Mouse (Mus musculus) hindbrain, embryonic 14.5 days (tissue): ENCODE measurements around the gene Wdr48. TPM values are rescaled to one million over a fixed set of nuclear protein-coding genes. Genes with fewer than 3 reads are reported as not detected.

Source experiments
- ATAC-seq: fragments of 200-750 bp; cut with Nextera tagmentation; 2 replicates; pipeline ENCODE4 v1.8.0; 2017; ENCODE audit warnings: moderate number of reproducible peaks, mild to moderate bottlenecking, moderate TSS enrichment, moderate library complexity; ENCODE audit not compliant: low FRiP score
- DNase-seq: peaks from one replicate; pipeline ENCODE4 v3.0.0-alpha.2; 2015; ENCODE audit warnings: low spot score
- H3K27ac ChIP-seq: fragments of 300-500 bp; sonication (generic); 2 replicates; pipeline ENCODE4 v1.5.1; 2014; ENCODE audit warnings: mild to moderate bottlenecking, moderate library complexity
- H3K27me3 ChIP-seq: fragments of 300-500 bp; sonication (generic); 2 replicates; pipeline ENCODE4 v1.6.1; 2014; ENCODE audit warnings: mild to moderate bottlenecking, low read length, mixed read lengths; ENCODE audit not compliant: control insufficient read depth, insufficient read depth
- H3K36me3 ChIP-seq: fragments of 300-500 bp; sonication (generic); replicated peaks from 2 replicates; pipeline ENCODE4 v1.6.1; 2014; ENCODE audit not compliant: control insufficient read depth, insufficient read depth
- H3K4me1 ChIP-seq: fragments of 300-500 bp; sonication (generic); replicated peaks from 2 replicates; pipeline ENCODE4 v1.6.1; 2014; ENCODE audit warnings: antibody characterized with exemption, low read length, mixed read lengths; ENCODE audit not compliant: control insufficient read depth, insufficient read depth
- H3K4me2 ChIP-seq: fragments of 300-500 bp; sonication (generic); replicated peaks from 2 replicates; pipeline ENCODE4 v1.6.1; 2014; ENCODE audit warnings: mild to moderate bottlenecking, moderate library complexity
- H3K4me3 ChIP-seq: fragments of 300-500 bp; sonication (generic); replicated peaks from 2 replicates; pipeline ENCODE4 v1.5.1; 2014; ENCODE audit warnings: mild to moderate bottlenecking, low read length
- H3K9ac ChIP-seq: fragments of 300-500 bp; sonication (generic); 2 replicates; pipeline ENCODE4 v1.6.1; 2014
- H3K9me3 ChIP-seq: fragments of 300-500 bp; sonication (generic); 2 replicates; pipeline ENCODE4 v1.6.1; 2016; ENCODE audit warnings: low read length; ENCODE audit not compliant: control insufficient read depth
- WGBS: fragments of 180-500 bp; shearing (Covaris S2); extraction: QIAGEN DNeasy Blood & Tissue Kit; methylation state at CpG from one replicate; pipeline ENCODE4 v1.1.7; 2014; 5-methylcytosine and 5-hydroxymethylcytosine counted together
- polyA plus RNA-seq: library from polyadenylated mRNA; unstranded; fragments of >200 nt; fragmentation: Nextera tagmentation; extraction: Ambion mirVana; gene quantifications from 2 replicates; pipeline ENCODE4 v1.2.1, GENCODE M21; 2014

Wdr48 gene
- polyA plus RNA-seq = 63.6 and 66.9 TPM in 2 replicates

GRCm38 (mm10) chr9:119894339-119895009 lies at the start of gene Wdr48:
Gene Wdr48, plus strand, starts transcription at chr9:119894878.
- Histone ChIP-seq H3K4me1 (peaks cover 12% of the 10 kb centered on the region), H3K27me3 (0 out of 2 replicates have a peak, but pooled peaks cover 6% of the 10 kb centered on the region), H3K4me3 (peak within 1 kb of the TSS; percentile 85), H3K36me3 (no peaks in the 10 kb centered on the region), H3K9ac (peak within 1 kb of the TSS; percentile 80), H3K27ac (peak within 1 kb of the TSS; percentile 86), H3K4me2 (peak within 1 kb of the TSS; percentile 89), H3K9me3 (no peaks in the 10 kb centered on the region)
- 5% methylated on average over 34 of the region's 34 CpGs for WGBS
- ATAC-seq (peak; percentile 99), DNase-seq (peak; percentile 99)

- 72% methylated on average over 6 of the region's 6 CpGs for WGBS
- DNase-seq = no peak
Observed at GRCm38 (mm10) chr9:119847187-119847586, 47.5 kb upstream of the Wdr48 start.

DNA sequence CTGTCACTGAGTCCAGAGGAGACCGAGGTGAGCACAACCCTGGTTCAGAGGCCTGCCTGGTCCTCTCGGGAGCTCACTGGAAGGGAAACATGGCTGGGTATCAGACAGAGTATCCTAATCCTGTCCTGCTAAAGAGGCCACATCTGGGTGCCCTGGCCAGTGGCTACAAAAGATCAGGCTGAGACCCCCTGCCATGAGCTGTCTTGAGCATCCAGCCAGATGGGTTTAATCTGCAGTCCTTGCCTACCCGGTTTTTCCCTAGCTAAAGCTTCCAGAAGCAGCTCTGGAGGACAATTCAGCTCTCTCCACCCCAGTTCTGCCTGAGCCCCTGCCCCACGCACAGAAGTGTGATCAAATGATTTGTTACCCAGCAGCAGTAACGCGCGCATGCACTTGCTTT lies 46.0 kb upstream of the Wdr48 start:
- no peaks in the 10 kb centered on the region for H3K9me3 ChIP-seq
- DNase-seq (no peak), ATAC-seq (no peak)
- no peaks in the 10 kb centered on the region for H3K27me3 ChIP-seq
- no peak overlapping the region for H3K9ac ChIP-seq
- H3K27ac ChIP-seq = no peak overlapping the region
- 45% methylated on average over 7 of the region's 7 CpGs for whole genome bisulfite sequencing
- peaks cover 9% of the 10 kb centered on the region for H3K4me1 ChIP-seq
- no peak overlapping the region for H3K4me3 ChIP-seq
- H3K36me3 ChIP-seq = no peaks in the 10 kb centered on the region
- H3K4me2 ChIP-seq = no peak overlapping the region

More at GRCm38 (mm10) chr9:119847187-119847586, 47.5 kb upstream of the Wdr48 start:
- Histone ChIP-seq H3K27me3 (no peaks in the 10 kb centered on the region), H3K4me2 (no peak overlapping the region), H3K4me3 (no peak overlapping the region), H3K9me3 (no peaks in the 10 kb centered on the region), H3K9ac (no peak overlapping the region), H3K36me3 (no peaks in the 10 kb centered on the region), H3K27ac (no peak overlapping the region), H3K4me1 (peaks cover 12% of the 10 kb centered on the region)
- no peak for ATAC-seq

- no peak for DNase-seq
- 16% methylated on average over 8 of the region's 8 CpGs for WGBS
- no peak overlapping the region for H3K9ac ChIP-seq
Observed at GRCm38 (mm10) chr9:119849214-119849613, 45.5 kb upstream of the Wdr48 start.

GRCm38 (mm10) chr9:119852347-119853030 lies 42.2 kb upstream of the Wdr48 start:
- Histone ChIP-seq H3K27me3 (no peaks in the 10 kb centered on the region), H3K9ac (no peak overlapping the region), H3K4me1 (peaks cover 9% of the 10 kb centered on the region), H3K4me3 (no peak overlapping the region), H3K9me3 (peaks cover 9% of the 10 kb centered on the region), H3K27ac (no peak overlapping the region), H3K36me3 (no peaks in the 10 kb centered on the region), H3K4me2 (no peak overlapping the region)
- peak; percentile 60 for DNase-seq
- WGBS = 34% methylated on average over 10 of the region's 10 CpGs
- peak; percentile 53; the same call in 1 of the 2 replicates for ATAC-seq

More at GRCm38 (mm10) chr9:119849214-119849613, 45.5 kb upstream of the Wdr48 start:
- Histone ChIP-seq H3K36me3 (no peaks in the 10 kb centered on the region), H3K27me3 (no peaks in the 10 kb centered on the region), H3K9me3 (no peaks in the 10 kb centered on the region), H3K4me2 (no peak overlapping the region), H3K4me1 (peaks cover 9% of the 10 kb centered on the region), H3K27ac (no peak overlapping the region), H3K4me3 (no peak overlapping the region)
- no peak for ATAC-seq

DNA sequence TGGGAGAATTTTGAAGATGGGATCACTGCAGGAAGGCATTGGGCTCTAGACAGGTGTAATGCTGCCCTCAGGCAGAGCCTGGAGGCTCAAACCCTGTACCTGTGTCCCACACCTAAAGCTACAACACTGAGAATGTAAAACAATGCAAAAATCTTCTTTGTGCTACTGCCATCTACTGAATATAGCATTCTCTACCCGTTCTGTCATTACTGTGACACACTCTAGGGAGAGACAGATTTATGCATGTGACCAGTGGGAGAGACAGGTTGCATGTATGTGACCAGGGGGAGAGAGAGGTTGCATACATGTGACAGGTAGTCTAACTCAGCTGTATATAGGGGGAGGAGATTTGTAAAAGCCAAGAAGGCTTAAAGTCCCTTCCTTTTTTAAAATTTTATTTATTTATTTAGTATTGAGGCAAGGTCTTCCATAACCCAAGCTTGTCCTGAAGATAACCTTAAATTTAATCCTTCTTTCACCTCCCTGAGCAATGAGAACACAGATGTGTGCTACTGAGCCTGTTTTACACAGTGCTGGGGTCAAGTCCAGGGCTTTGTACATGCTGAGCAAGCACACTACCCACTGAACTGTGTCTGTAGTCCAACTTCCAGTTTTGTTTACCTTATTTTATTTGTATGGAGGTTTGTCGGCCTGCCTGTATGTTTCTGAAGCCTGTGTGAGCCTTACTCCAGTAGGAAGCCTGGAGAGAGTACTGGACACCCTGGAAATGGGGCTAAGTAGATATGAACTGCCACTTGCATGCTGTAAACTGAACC lies 41.4 kb upstream of the Wdr48 start:
- Histone ChIP-seq H3K27ac (no peak overlapping the region), H3K36me3 (no peaks in the 10 kb centered on the region), H3K9me3 (peaks cover 10% of the 10 kb centered on the region), H3K27me3 (no peaks in the 10 kb centered on the region), H3K4me2 (no peak overlapping the region), H3K4me1 (peaks cover 9% of the 10 kb centered on the region), H3K4me3 (no peak overlapping the region), H3K9ac (no peak overlapping the region)
- no peak for ATAC-seq
- DNase-seq = no peak
- WGBS = 56% methylated on average over 2 of the region's 2 CpGs

DNA sequence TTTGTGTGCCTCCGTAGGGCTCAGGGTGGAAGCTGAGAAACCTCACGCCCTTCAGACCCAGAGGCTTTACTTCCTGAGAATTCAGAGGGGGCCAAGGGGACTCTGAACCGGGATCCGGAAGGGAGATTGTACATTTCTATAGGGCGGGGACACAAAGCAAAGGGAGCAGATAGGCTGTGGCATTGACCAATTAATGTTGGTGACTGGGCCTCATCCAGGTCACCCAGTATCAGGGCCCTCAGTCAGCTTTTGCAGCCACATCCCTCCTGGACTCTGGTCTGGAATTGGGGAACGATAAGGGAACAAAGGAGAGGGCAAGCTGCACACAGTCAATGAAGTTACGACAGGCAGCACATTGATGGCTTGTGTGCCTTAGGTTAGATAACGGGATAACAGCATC lies 40.5 kb upstream of the Wdr48 start:
- DNase-seq (no peak), ATAC-seq (no peak)
- Histone ChIP-seq H3K27me3 (no peaks in the 10 kb centered on the region), H3K4me3 (no peak overlapping the region), H3K36me3 (no peaks in the 10 kb centered on the region), H3K27ac (no peak overlapping the region), H3K9me3 (peaks cover 10% of the 10 kb centered on the region), H3K4me2 (no peak overlapping the region), H3K4me1 (peaks cover 6% of the 10 kb centered on the region; the same call in 1 of the 2 replicates), H3K9ac (no peak overlapping the region)
- WGBS = 75% methylated on average over 8 of the region's 8 CpGs

DNA sequence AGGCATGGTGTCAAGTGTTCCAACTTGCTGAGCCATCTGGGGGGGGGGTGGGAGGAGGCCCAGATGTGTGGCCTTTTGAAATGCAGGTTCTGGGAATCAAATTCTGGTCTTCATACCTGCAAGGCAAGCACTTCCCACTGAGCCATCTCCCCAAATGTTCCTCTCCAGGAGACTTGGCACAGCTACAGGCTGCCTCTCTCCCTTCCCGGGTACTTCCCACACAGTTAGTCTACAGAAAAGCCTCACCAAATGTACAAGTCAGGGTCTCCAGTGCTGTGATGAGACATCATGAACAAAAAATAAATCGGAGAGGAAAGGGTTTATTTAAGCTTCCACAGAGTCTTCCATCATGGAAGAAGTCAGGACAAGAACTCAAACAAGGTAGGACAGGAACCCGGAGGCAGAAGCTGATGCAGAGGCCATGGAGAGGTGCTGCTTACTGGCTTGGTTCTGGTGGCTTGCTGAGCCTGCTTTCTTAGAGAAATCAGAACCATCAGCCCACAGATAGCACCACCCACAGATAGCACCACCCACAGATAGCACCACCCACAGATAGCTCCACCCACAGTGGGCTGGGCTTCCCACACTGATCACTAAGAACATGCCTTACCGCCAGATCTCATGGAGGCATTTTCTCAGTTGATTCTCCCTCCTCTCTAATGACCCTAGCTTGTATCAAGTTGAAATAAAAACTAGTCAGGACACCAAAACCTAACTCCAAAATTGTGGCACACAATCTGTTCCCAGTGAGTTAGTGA lies 7.4 kb upstream of the Wdr48 start:
- H3K4me3 ChIP-seq = no peak overlapping the region
- 0 out of 2 replicates have a peak, but pooled peaks cover 5% of the 10 kb centered on the region for H3K27me3 ChIP-seq
- no peak for ATAC-seq
- H3K27ac ChIP-seq = no peak overlapping the region
- 72% methylated on average over 4 of the region's 4 CpGs for WGBS
- H3K36me3 ChIP-seq = no peaks in the 10 kb centered on the region
- H3K4me2 ChIP-seq = no peak overlapping the region
- no peaks in the 10 kb centered on the region for H3K9me3 ChIP-seq
- no peak overlapping the region for H3K9ac ChIP-seq
- DNase-seq = no peak
- H3K4me1 ChIP-seq = no peaks in the 10 kb centered on the region
